Mouse (Mus musculus): ENCODE data around the gene Chd1l. TPM values are rescaled to one million over a fixed set of nuclear protein-coding genes. Genes with fewer than 3 reads are reported as not detected.

Gene Chd1l
- 23.0 and 24.9 TPM in 2 replicates for polyA plus RNA-seq (2016; fragmentation: Nextera tagmentation; extraction: Ambion mirVana)

DNA sequence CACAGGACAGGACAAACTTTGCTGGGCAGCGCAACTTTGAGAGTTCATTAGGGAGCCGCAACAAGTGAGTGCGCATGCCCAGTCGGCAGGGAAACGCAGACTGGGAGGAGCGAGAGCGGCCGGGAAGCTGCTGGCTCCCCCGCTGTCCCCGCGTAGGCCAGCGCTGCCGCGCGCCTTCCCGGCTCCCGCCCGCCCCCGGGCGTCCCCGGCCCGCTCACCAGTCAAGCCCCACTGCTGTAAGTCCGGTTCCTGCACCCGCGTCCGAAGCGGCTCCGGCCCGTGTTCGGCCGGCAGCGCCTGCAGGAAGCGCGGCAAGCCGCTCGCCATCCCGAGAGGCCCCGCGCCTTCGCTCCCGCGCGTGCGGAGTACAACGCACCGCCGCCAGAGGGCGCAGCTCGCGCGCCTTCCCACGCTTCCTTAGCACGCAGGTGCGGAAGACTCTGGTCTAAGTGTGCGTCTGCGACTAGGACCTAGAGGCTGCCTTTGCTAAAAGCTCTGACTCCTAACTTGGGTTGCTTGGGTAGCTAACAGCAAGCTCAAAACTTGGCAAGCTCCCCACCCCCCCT, at the start of gene Chd1l:
Gene Chd1l, minus strand, starts transcription at position 359 of the 566 bp plus-strand sequence.
- WGBS: under 1% methylated on average over 56 of the region's 56 CpGs
- H3K9me3 ChIP-seq: no peaks in the 10 kb centered on the region
- peak within 1 kb of the TSS; percentile 90 for H3K4me3 ChIP-seq
- peaks cover 13% of the 10 kb centered on the region; the same call in 1 of the 2 replicates for H3K4me1 ChIP-seq
- DNase-seq (ENCODE audit: low spot score): peak; percentile 94
- peak within 1 kb of the TSS; percentile 99 for H3K27ac ChIP-seq (replicated peaks)
- peaks cover 4% of the 10 kb centered on the region; the same call in 1 of the 2 replicates for H3K27me3 ChIP-seq (replicated peaks; ENCODE audit: low read depth, poor library complexity, severe bottlenecking)
- no peaks in the 10 kb centered on the region for H3K36me3 ChIP-seq (replicated peaks)

DNA sequence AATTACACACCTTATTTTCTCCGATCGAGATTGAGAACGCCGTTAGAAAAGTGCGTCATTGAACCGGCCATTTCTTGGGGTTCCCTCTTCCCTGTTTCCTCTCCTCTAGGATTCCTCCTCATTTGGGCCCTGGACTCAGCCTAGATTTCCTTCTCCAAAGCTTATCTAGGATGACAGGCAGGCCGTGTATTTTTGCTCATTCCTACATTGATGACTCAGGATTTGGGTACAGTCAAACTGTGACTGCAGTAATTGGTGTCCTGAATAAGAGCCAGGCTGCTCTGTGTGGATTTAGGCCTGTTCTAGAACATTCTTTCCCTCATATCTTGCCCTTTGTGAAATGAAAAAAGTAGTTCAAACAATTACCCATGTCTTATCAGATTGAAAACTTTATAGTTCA, 49.7 kb upstream of the Chd1l start:
- WGBS: 93% methylated on average over 7 of the region's 7 CpGs
- H3K27ac ChIP-seq (replicated peaks): no peak overlapping the region
- peak overlapping the region; percentile 87; the same call in 1 of the 2 replicates for H3K4me3 ChIP-seq
- no peaks in the 10 kb centered on the region for H3K9me3 ChIP-seq
- peaks cover 19% of the 10 kb centered on the region for H3K4me1 ChIP-seq
- H3K36me3 ChIP-seq (replicated peaks): peaks cover 26% of the 10 kb centered on the region
- H3K27me3 ChIP-seq (replicated peaks; ENCODE audit: low read depth, poor library complexity, severe bottlenecking): no peaks in the 10 kb centered on the region
- no peak for DNase-seq (ENCODE audit: low spot score)

DNA sequence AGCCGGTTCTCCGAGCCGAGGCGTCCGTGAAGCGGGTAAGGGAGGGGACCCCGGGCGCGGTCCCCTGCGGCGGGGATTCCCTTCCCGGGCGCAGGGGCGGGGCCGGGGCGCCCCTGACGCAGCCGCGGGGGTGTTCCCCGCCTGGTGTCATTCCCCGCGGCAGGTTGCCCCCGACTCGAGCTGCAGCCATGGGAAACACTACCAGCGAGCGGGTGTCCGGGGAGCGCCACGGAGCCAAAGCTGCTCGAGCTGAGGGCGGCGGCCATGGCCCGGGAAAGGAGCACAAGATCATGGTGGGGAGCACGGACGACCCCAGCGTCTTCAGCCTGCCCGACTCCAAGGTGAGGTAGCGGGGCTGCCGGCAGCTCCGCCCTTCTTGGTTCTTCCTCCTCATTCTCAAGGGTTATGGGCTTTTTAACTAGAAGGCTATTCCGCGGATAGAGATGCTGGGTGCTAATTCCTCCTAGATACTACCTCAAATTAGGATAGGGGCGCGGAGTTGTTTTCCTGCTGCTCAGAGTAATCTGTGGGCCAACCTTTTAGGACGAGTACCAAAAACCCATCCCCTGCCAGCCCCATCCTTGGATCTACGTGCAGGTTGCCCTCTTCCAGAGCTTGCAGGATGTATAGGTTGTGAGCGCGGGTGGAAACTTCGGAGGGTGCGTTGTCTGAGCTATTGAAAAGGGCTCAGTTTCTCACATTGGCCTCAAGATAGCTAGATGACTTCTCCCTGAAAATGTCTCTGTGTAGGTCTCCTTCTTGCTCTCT, 48.6 kb upstream of the Chd1l start:
- WGBS: 1% methylated on average over 50 of the region's 50 CpGs
- Histone ChIP-seq H3K27ac (replicated peaks) (peak overlapping the region; percentile 91), H3K4me3 (peak overlapping the region; percentile 87), H3K9me3 (no peaks in the 10 kb centered on the region), H3K4me1 (peaks cover 19% of the 10 kb centered on the region), H3K27me3 (replicated peaks; ENCODE audit: low read depth, poor library complexity, severe bottlenecking) (no peaks in the 10 kb centered on the region), H3K36me3 (replicated peaks) (peaks cover 14% of the 10 kb centered on the region)
- no peak for DNase-seq (ENCODE audit: low spot score)

DNA sequence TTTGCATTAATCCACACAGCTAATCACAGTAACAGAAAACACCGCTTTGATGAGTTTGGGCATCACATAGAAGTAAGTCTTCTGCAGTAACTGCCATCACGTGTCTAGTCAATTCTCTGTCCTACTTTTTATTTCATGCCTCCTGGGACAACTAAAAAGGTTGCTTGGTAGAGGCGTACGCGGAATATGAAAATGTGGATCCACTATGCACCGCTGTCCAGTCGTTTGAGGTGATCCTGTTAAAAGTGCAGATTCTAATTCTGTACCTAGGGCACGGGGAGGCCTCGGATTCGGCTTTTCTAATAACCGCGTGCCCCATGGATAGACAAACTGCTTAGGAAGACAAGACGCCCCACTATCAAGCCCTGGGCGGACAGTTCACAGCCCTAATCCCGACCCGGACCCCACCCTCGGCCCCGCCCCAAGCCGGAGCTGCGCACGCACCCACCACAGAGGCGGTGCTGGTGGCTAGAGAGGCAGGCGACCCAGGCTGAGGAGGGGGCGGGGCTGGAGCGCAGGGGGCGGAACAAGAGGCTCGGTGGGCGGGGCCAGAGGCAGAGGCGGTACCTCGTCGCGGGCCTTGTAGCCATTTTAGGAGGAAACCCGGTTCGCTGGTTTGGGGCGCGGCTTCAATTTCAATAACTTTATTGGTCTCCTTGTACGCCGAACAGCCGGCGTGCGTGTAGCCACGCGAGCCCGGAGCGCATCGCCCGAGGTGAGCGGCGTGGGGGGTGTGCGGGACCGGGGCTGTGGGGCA, 47.8 kb upstream of the Chd1l start, which contains the start of gene Prkab2:
Gene Prkab2, plus strand, starts transcription at position 539 of the 757 bp plus-strand sequence.
- peak within 1 kb of the TSS; percentile 91 for H3K27ac ChIP-seq (replicated peaks)
- H3K27me3 ChIP-seq (replicated peaks; ENCODE audit: low read depth, poor library complexity, severe bottlenecking): no peaks in the 10 kb centered on the region
- 3% methylated on average over 51 of the region's 51 CpGs for WGBS
- DNase-seq (ENCODE audit: low spot score): peak; percentile 100
- H3K36me3 ChIP-seq (replicated peaks): peaks cover 8% of the 10 kb centered on the region
- H3K9me3 ChIP-seq: no peaks in the 10 kb centered on the region
- peak within 1 kb of the TSS; percentile 87 for H3K4me3 ChIP-seq
- peaks cover 19% of the 10 kb centered on the region for H3K4me1 ChIP-seq

DNA sequence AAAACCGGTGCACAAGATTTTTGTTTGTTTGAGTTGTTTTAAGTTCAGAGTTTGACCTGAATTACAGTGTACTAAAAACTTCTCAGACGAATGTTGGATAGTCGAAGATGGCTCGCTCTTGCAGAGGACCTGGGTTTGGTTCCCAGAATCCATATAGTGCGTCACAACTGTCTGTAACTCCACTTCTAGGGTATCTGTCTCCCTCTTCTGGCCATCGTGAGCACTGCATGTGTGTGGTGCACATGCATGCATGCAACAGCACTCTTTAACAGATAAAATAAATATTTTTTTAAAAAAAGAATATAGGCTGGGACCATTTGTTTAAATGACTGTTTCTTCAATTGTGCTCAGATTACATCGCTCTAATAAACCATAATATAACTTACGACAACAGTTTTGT, 44.9 kb upstream of the Chd1l start:
- DNase-seq (ENCODE audit: low spot score): peak; percentile 21
- no peaks in the 10 kb centered on the region for H3K36me3 ChIP-seq (replicated peaks)
- H3K4me1 ChIP-seq: peaks cover 17% of the 10 kb centered on the region
- H3K27me3 ChIP-seq (replicated peaks; ENCODE audit: low read depth, poor library complexity, severe bottlenecking): no peaks in the 10 kb centered on the region
- H3K27ac ChIP-seq (replicated peaks): no peak overlapping the region
- WGBS: 80% methylated on average over 8 of the region's 8 CpGs
- no peaks in the 10 kb centered on the region for H3K9me3 ChIP-seq
- no peak overlapping the region for H3K4me3 ChIP-seq

DNA sequence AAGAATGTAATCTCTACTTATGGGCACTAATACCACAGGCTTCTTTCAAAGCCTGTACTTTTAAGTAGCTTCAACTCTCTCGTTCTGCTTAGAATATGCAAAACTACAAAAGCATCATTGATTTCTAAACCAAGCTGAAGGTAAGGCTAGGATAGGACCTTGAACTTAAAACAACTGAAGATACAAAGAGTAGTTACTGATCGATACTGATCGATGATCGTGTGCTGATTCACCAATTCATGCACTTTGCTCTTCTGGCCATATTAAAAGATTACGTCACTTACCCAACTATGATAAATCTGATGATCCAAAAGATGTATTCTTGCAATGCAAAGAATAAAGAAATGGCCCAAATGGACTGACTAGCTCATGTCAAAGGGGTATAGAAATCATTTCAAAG, 43.8 kb upstream of the Chd1l start:
- Histone ChIP-seq H3K9me3 (no peaks in the 10 kb centered on the region), H3K4me1 (peaks cover 6% of the 10 kb centered on the region)
- 92% methylated on average over 5 of the region's 5 CpGs for WGBS

DNA sequence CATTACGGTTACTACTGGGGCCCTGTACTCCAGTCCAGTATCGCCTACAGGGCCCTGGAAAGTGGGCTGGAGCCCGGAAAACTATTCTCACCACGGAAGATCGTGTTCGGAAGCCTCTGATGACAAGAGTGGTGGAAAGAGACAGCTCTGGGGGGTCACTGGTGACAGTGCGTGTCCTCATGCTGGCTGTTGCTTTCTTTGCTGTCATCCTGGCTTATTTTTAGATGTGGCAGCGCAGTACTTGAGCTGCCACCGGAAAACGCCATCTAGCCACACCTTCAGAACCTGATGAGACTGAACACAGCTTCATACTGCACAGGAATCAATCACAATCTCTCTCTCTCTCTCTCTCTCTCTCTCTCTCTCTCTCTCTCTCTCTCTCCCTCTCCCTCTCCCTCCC, 41.6 kb upstream of the Chd1l start:
- Histone ChIP-seq H3K36me3 (replicated peaks) (no peaks in the 10 kb centered on the region), H3K9me3 (no peaks in the 10 kb centered on the region), H3K27me3 (replicated peaks; ENCODE audit: low read depth, poor library complexity, severe bottlenecking) (no peaks in the 10 kb centered on the region), H3K4me1 (no peaks in the 10 kb centered on the region), H3K27ac (replicated peaks) (no peak overlapping the region), H3K4me3 (no peak overlapping the region)
- WGBS: 86% methylated on average over 10 of the region's 10 CpGs
- no peak for DNase-seq (ENCODE audit: low spot score)

More for the DNA sequence above, 43.8 kb upstream of the Chd1l start:
- DNase-seq (ENCODE audit: low spot score): no peak
- Histone ChIP-seq H3K36me3 (replicated peaks) (no peaks in the 10 kb centered on the region), H3K27me3 (replicated peaks; ENCODE audit: low read depth, poor library complexity, severe bottlenecking) (no peaks in the 10 kb centered on the region), H3K27ac (replicated peaks) (no peak overlapping the region), H3K4me3 (no peak overlapping the region)

DNA sequence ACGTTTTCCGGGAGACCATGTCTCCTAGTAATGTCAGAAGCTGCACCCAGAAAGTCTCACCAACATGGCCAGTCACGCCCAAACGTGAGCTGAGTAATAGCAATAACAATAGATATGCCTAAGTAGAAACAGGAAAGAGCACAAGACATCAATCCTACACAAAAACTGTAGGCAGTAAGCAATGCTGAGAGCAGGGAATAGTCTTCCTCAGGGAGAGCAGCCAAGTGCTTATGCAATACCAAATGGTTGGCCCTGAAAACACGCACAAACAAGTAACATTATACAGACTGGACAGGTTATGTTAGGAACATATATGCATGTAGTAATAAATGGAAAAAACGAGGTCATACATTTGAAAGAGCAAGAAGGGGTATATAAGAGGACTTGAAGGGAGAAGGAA, 39.5 kb upstream of the Chd1l start:
- no peak overlapping the region for H3K27ac ChIP-seq (replicated peaks)
- no peaks in the 10 kb centered on the region for H3K4me1 ChIP-seq
- H3K36me3 ChIP-seq (replicated peaks): no peaks in the 10 kb centered on the region
- no peak overlapping the region for H3K4me3 ChIP-seq
- no peak for DNase-seq (ENCODE audit: low spot score)
- H3K9me3 ChIP-seq: no peaks in the 10 kb centered on the region
- 84% methylated on average over 6 of the region's 6 CpGs for WGBS
- H3K27me3 ChIP-seq (replicated peaks; ENCODE audit: low read depth, poor library complexity, severe bottlenecking): no peaks in the 10 kb centered on the region

DNA sequence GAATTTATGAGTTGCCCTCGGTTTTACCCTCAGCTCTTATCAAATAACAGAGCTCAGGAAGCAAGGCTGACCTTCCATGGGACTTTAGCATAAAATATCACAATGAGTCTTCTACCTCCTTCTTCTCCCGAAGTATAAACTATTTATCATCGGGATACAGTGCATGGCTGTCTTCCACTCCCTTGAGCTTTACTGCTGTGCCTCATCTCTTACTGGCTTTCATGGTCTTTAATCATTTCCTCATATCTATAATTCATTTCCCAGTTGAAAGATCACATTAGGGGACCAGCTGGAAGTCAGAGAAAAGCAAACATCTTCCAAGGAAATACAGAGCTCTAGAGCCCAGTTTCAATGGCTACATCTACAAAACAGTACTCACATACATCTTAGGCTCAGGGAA, 39.0 kb upstream of the Chd1l start:
- no peak overlapping the region for H3K4me3 ChIP-seq
- no peaks in the 10 kb centered on the region for H3K27me3 ChIP-seq (replicated peaks; ENCODE audit: low read depth, poor library complexity, severe bottlenecking)
- no peaks in the 10 kb centered on the region for H3K9me3 ChIP-seq
- WGBS: 86% methylated on average over 3 of the region's 3 CpGs
- H3K27ac ChIP-seq (replicated peaks): no peak overlapping the region
- H3K36me3 ChIP-seq (replicated peaks): no peaks in the 10 kb centered on the region
- H3K4me1 ChIP-seq: no peaks in the 10 kb centered on the region
- DNase-seq (ENCODE audit: low spot score): no peak

DNA sequence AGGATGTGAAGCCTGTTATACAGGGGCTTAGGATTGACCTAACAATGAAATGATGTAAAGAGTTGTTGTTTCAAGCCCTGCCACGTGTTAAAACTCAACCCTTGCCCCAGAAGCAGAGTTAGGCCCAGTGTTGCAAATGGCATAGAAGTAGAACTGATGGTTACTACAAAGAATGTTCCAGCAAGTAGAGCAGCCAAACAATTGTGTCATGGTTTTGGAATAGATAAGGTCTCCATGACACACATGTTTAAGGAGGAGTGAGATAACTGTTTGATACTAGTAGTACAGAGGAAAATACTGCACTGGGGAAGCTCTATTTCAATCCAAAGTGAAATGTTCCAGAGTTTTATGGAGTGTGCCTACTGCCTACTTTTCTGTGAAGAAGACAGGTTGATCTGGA, 38.5 kb upstream of the Chd1l start:
- no peaks in the 10 kb centered on the region for H3K4me1 ChIP-seq
- no peaks in the 10 kb centered on the region for H3K36me3 ChIP-seq (replicated peaks)
- WGBS: 41% methylated on average over 1 of the region's 1 CpGs
- no peak overlapping the region for H3K27ac ChIP-seq (replicated peaks)
- H3K9me3 ChIP-seq: no peaks in the 10 kb centered on the region
- H3K4me3 ChIP-seq: no peak overlapping the region
- H3K27me3 ChIP-seq (replicated peaks; ENCODE audit: low read depth, poor library complexity, severe bottlenecking): no peaks in the 10 kb centered on the region
- DNase-seq (ENCODE audit: low spot score): no peak

DNA sequence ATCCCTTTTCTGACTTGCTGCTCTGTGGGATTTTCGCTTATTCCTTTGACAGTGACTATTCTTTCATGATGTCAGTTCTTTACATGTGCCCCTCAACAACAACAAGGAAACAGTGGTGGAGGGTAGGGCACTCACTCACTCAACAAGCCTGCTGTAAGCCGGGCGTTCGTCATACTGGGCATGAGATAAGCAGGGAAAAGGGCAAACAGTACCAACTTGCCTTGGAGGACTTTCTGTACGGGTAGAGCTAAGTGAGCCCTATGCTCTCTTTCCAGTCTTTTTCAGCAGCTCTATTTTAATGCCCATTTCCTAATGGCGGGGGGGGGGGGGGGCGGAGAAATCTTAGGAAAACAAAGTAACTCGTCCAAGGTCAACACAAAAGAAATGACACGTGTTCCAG, 32.0 kb upstream of the Chd1l start:
- DNase-seq (ENCODE audit: low spot score): no peak
- no peak overlapping the region for H3K27ac ChIP-seq (replicated peaks)
- H3K4me3 ChIP-seq: no peak overlapping the region
- no peaks in the 10 kb centered on the region for H3K36me3 ChIP-seq (replicated peaks)
- WGBS: 88% methylated on average over 9 of the region's 9 CpGs
- no peaks in the 10 kb centered on the region for H3K4me1 ChIP-seq
- no peaks in the 10 kb centered on the region for H3K27me3 ChIP-seq (replicated peaks; ENCODE audit: low read depth, poor library complexity, severe bottlenecking)
- H3K9me3 ChIP-seq: no peaks in the 10 kb centered on the region

DNA sequence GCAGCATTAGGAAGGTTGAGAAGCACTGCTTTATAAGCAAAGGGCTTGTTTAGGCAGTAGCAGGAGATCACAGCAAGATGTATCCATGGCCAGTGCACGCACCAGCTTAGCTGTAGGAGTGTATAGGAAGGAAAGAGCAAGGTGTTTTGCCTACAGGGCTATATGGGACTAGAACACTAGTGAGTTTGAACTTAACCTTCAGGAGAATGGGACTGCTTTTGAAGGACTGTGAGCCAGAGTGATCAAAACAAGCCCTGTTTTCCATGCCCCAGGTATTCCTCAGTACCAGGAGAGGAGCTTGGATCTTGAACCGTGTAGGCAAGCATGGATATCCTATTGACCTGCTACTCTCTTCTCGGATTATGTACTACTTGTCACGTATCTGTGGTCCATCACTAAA, 31.4 kb upstream of the Chd1l start:
- no peaks in the 10 kb centered on the region for H3K36me3 ChIP-seq (replicated peaks)
- no peaks in the 10 kb centered on the region for H3K9me3 ChIP-seq
- no peaks in the 10 kb centered on the region for H3K27me3 ChIP-seq (replicated peaks; ENCODE audit: low read depth, poor library complexity, severe bottlenecking)
- H3K4me1 ChIP-seq: no peaks in the 10 kb centered on the region
- 91% methylated on average over 4 of the region's 4 CpGs for WGBS
- no peak overlapping the region for H3K4me3 ChIP-seq
- H3K27ac ChIP-seq (replicated peaks): no peak overlapping the region
- DNase-seq (ENCODE audit: low spot score): no peak
